Mouse (Mus musculus) ES-E14 (cell line): Measurements from ENCODE around the gene Ttc37.

Source experiments
- ZC3H11A ChIP-seq: IDR thresholded peaks from 2 replicates; pipeline ENCODE4 v1.6.1; 2012; ENCODE audit warnings: low read depth, mild to moderate bottlenecking, inconsistent platforms, low read length, borderline replicate concordance
- ZNF384 ChIP-seq: IDR thresholded peaks from 2 replicates; pipeline ENCODE4 v1.6.1; 2012; ENCODE audit warnings: low read depth, low read length, inconsistent platforms

DNA sequence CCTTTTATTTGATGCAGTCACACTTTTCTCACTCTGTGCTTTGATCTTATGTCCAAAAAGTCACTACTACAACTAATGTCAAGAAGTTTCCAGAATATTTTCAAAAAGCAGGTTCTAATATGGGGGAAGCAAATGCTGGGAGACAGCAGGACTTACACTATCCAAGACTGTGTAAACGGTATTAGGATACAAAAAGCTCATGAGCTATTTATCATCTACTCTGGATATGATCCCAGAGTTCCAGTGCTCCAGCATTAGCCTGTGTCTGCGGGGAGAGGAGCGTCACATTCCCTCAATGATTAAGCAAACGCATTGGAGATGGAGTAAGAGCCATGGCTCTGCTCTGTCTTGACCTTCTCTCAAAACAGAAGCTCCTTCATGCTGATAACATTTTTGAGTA, 101.4 kb downstream of the Ttc37 start:
- TF ChIP-seq ZNF384 = no peak
- TF ChIP-seq ZC3H11A = no peak
